Mouse (Mus musculus): ENCODE results near the gene Fto. TPM values are rescaled to one million over a fixed set of nuclear protein-coding genes. Genes with fewer than 3 reads are reported as not detected.

The Fto gene
- polyA plus RNA-seq, 1 experiment from 2014 or later, result 28.6 TPM

DNA sequence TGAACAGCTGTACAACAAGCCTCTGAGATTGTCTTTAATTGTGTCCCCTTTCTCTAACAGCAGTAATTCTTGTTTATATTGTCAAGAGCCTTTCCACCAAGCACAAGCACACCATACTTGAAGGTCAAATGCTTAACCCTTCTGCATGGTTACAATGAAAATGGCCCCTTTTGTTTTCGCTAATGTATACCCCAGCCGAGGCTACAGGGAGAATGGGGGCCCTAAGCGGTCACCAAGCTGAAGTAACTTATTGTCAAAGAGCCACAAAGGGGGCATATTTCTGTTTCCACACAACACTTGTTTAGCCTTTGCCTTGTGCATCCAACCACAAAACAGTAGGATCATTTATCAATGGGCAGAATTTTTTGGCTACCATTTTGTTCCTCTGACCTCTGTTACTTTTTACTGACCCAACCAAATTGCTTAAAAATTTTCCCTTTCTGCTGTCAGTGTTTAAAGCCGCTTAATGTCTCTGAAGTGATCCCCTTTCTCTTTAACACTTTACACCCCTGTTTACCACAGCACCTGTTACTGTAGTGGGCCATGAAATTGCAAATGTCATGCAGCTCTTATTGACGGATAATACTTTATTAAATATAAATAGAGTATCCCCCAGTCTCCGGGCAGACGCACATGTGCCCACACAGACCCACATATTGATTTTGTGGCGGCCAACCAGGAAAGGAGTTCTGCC, 196.0 kb downstream of the Fto start:
- no peak overlapping the region for H3K4me3 ChIP-seq
- H3K27ac ChIP-seq, result no peak overlapping the region
- H3K9me3 ChIP-seq (replicated peaks), result no peaks in the 10 kb centered on the region
- no peak for ATAC-seq
- H3K27me3 ChIP-seq (replicated peaks), result no peaks in the 10 kb centered on the region
- no peak overlapping the region for H3K9ac ChIP-seq
- H3K4me2 ChIP-seq, result no peak overlapping the region
- 80% methylated on average over 8 of the region's 8 CpGs for WGBS (ENCODE audit: insufficient replicate concordance)
- peaks cover 31% of the 10 kb centered on the region for H3K4me1 ChIP-seq
- no peaks in the 10 kb centered on the region; the same call in 1 of the 2 replicates for H3K36me3 ChIP-seq

- H3K9ac ChIP-seq, result no peak overlapping the region
- H3K4me2 ChIP-seq, result no peak overlapping the region
- WGBS (ENCODE audit: insufficient replicate concordance), result 69% methylated on average over 6 of the region's 6 CpGs
- ATAC-seq, result no peak
- H3K27ac ChIP-seq, result no peak overlapping the region
- H3K36me3 ChIP-seq, result no peaks in the 10 kb centered on the region; the same call in 1 of the 2 replicates
- no peaks in the 10 kb centered on the region for H3K9me3 ChIP-seq (replicated peaks)
- H3K4me3 ChIP-seq, result no peak overlapping the region
- H3K27me3 ChIP-seq (replicated peaks), result no peaks in the 10 kb centered on the region
- H3K4me1 ChIP-seq, result peaks cover 30% of the 10 kb centered on the region
These were observed 196.6 kb downstream of the Fto start for GRCm38 (mm10) chr8:91509900-91510260.

- no peaks in the 10 kb centered on the region for H3K27me3 ChIP-seq (replicated peaks)
- H3K27ac ChIP-seq, result no peak overlapping the region
- H3K4me1 ChIP-seq, result peaks cover 22% of the 10 kb centered on the region
- H3K36me3 ChIP-seq, result no peaks in the 10 kb centered on the region; the same call in 1 of the 2 replicates
- WGBS (ENCODE audit: insufficient replicate concordance), result 56% methylated on average over 5 of the region's 5 CpGs
- no peak overlapping the region for H3K9ac ChIP-seq
- H3K9me3 ChIP-seq (replicated peaks), result no peaks in the 10 kb centered on the region
- no peak for ATAC-seq
- H3K4me2 ChIP-seq, result no peak overlapping the region
- no peak overlapping the region for H3K4me3 ChIP-seq
These were observed 197.4 kb downstream of the Fto start for GRCm38 (mm10) chr8:91510716-91511115.

GRCm38 (mm10) chr8:91511943-91512342, 198.6 kb downstream of the Fto start:
- Histone ChIP-seq H3K9me3 (replicated peaks) (no peaks in the 10 kb centered on the region), H3K4me2 (no peak overlapping the region), H3K4me3 (no peak overlapping the region), H3K9ac (no peak overlapping the region), H3K4me1 (peaks cover 15% of the 10 kb centered on the region), H3K36me3 (no peaks in the 10 kb centered on the region; the same call in 1 of the 2 replicates), H3K27ac (no peak overlapping the region), H3K27me3 (replicated peaks) (no peaks in the 10 kb centered on the region)
- 53% methylated on average over 4 of the region's 4 CpGs for WGBS (ENCODE audit: insufficient replicate concordance)
- no peak for ATAC-seq

DNA sequence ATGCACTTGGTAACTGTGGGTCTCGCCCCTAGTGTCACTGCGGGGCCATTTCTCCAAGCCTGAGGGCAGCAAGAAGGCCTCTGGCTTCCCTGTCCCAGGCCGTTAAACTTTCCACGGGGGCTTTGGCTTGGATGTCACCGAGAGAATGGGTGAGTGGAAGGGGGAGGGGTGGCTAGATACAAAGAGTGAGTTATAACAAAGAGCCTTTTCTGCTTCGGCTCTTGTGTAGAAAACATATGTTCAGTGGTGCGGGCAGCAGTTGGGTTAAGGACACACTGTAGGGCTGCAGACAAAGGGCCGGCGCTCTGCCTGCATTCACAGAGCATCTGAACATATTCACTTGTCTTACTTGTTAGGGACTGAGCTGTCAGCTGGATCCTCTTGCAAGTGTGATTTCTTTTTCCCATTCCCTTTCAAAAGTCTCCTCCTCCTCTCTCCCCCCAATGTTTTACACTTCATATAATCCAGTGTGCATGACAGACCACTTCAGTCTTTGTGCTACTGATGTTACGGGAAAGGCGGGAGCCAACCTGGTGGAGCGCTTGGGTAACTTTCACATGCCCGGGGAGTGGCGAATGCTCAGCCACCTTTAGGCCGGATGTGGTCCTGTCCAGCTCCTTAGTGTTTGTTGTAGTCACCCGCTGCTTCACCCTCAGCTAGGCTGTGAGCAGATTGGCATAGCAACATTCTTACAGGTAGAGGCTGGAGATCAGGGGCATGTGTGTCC, 201.6 kb downstream of the Fto start:
- Histone ChIP-seq H3K4me3 (no peak overlapping the region), H3K27ac (no peak overlapping the region), H3K4me2 (no peak overlapping the region), H3K4me1 (peaks cover 23% of the 10 kb centered on the region), H3K9ac (no peak overlapping the region), H3K36me3 (no peaks in the 10 kb centered on the region; the same call in 1 of the 2 replicates), H3K27me3 (replicated peaks) (no peaks in the 10 kb centered on the region), H3K9me3 (replicated peaks) (no peaks in the 10 kb centered on the region)
- 83% methylated on average over 16 of the region's 16 CpGs for WGBS (ENCODE audit: insufficient replicate concordance)
- no peak for ATAC-seq

- no peaks in the 10 kb centered on the region; the same call in 1 of the 2 replicates for H3K36me3 ChIP-seq
- H3K4me3 ChIP-seq, result no peak overlapping the region
- 56% methylated on average over 7 of the region's 7 CpGs for WGBS (ENCODE audit: insufficient replicate concordance)
- H3K4me2 ChIP-seq, result no peak overlapping the region
- no peaks in the 10 kb centered on the region for H3K27me3 ChIP-seq (replicated peaks)
- peaks cover 23% of the 10 kb centered on the region for H3K4me1 ChIP-seq
- no peak overlapping the region for H3K9ac ChIP-seq
- no peak overlapping the region for H3K27ac ChIP-seq
- no peak for ATAC-seq
- H3K9me3 ChIP-seq (replicated peaks), result no peaks in the 10 kb centered on the region
These were observed 203.1 kb downstream of the Fto start for GRCm38 (mm10) chr8:91516422-91516821.

- Histone ChIP-seq H3K9ac (no peak overlapping the region), H3K27ac (no peak overlapping the region), H3K9me3 (replicated peaks) (no peaks in the 10 kb centered on the region), H3K4me1 (peaks cover 20% of the 10 kb centered on the region), H3K4me2 (peak overlapping the region; percentile 14; the same call in 1 of the 2 replicates), H3K27me3 (replicated peaks) (no peaks in the 10 kb centered on the region), H3K4me3 (no peak overlapping the region), H3K36me3 (peaks cover 4% of the 10 kb centered on the region)
- peak; percentile 68; the same call in 1 of the 2 replicates for ATAC-seq
- 8% methylated on average over 6 of the region's 6 CpGs for WGBS (ENCODE audit: insufficient replicate concordance)
These were observed 204.8 kb downstream of the Fto start for GRCm38 (mm10) chr8:91518085-91518484.

GRCm38 (mm10) chr8:91522201-91522600, 208.9 kb downstream of the Fto start:
- Histone ChIP-seq H3K36me3 (peaks cover 4% of the 10 kb centered on the region; the same call in 1 of the 2 replicates), H3K4me2 (no peak overlapping the region), H3K27ac (no peak overlapping the region), H3K9me3 (replicated peaks) (no peaks in the 10 kb centered on the region), H3K4me3 (no peak overlapping the region), H3K9ac (no peak overlapping the region), H3K4me1 (peaks cover 34% of the 10 kb centered on the region), H3K27me3 (replicated peaks) (no peaks in the 10 kb centered on the region)
- WGBS (ENCODE audit: insufficient replicate concordance), result 75% methylated on average over 12 of the region's 12 CpGs
- no peak for ATAC-seq

DNA sequence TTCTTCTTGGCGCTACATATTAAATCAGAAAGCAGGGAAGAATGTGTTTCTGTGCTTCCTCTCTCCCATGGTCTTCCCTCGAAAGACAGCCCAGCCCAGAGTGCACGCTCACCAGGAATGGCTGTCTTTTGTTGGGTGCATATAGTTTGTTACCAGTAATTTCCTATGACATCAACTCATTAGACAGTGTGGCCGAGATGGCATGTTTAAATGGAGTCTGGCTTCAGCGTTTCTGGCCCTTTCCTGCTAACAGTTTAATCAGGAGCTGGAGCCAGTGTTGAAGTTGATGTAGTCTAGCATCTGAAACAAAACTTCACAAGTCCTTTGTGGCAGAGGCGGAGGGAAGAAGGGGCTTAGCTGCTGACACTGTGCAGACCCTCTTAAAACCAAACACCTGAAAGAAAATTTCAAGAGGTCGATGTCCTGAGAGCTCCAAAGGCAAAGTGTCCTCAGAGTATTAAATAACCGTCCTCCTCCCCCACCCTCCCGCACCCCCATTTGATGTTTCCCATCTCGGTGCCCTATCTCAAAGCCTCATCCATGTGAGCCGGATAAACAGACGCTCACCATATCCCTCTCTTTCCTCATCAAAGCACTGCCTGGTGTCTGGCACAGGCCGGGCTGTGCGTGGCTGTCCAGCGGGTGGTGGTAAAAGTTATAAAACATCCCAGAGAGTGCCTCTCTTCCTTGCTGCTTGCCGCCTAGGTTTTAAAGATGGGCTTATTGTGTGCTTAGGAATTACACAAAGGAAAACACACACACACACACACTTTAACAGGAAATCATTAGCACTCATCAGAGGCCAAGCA, 210.9 kb downstream of the Fto start:
- Histone ChIP-seq H3K9me3 (replicated peaks) (no peaks in the 10 kb centered on the region), H3K27ac (no peak overlapping the region), H3K4me1 (peaks cover 17% of the 10 kb centered on the region), H3K4me2 (no peak overlapping the region), H3K4me3 (no peak overlapping the region), H3K27me3 (replicated peaks) (no peaks in the 10 kb centered on the region), H3K9ac (no peak overlapping the region), H3K36me3 (peaks cover 4% of the 10 kb centered on the region; the same call in 1 of the 2 replicates)
- no peak for ATAC-seq
- 68% methylated on average over 16 of the region's 16 CpGs for WGBS (ENCODE audit: insufficient replicate concordance)

- no peak overlapping the region for H3K4me2 ChIP-seq
- H3K27me3 ChIP-seq (replicated peaks), result no peaks in the 10 kb centered on the region
- peaks cover 17% of the 10 kb centered on the region for H3K4me1 ChIP-seq
- 63% methylated on average over 4 of the region's 4 CpGs for WGBS (ENCODE audit: insufficient replicate concordance)
- no peaks in the 10 kb centered on the region for H3K9me3 ChIP-seq (replicated peaks)
- H3K36me3 ChIP-seq, result peaks cover 4% of the 10 kb centered on the region; the same call in 1 of the 2 replicates
- no peak overlapping the region for H3K9ac ChIP-seq
- no peak overlapping the region for H3K4me3 ChIP-seq
- ATAC-seq, result no peak
- no peak overlapping the region for H3K27ac ChIP-seq
These were observed 211.5 kb downstream of the Fto start for GRCm38 (mm10) chr8:91524865-91525250.

GRCm38 (mm10) chr8:91525342-91525817, 212.1 kb downstream of the Fto start:
- H3K27ac ChIP-seq, result no peak overlapping the region
- no peak for ATAC-seq
- H3K9me3 ChIP-seq (replicated peaks), result no peaks in the 10 kb centered on the region
- no peak overlapping the region for H3K9ac ChIP-seq
- H3K4me2 ChIP-seq, result no peak overlapping the region
- H3K4me1 ChIP-seq, result peaks cover 17% of the 10 kb centered on the region
- no peak overlapping the region for H3K4me3 ChIP-seq
- H3K36me3 ChIP-seq, result peaks cover 4% of the 10 kb centered on the region; the same call in 1 of the 2 replicates
- no peaks in the 10 kb centered on the region for H3K27me3 ChIP-seq (replicated peaks)
- WGBS (ENCODE audit: insufficient replicate concordance), result 59% methylated on average over 10 of the region's 10 CpGs
